Mouse (Mus musculus) G1E (cell line): ENCODE results near the gene Dhx8.

Source experiments
- CTCF ChIP-seq: IDR thresholded peaks from 2 replicates; pipeline ENCODE4 v1.5.1; 2012; ENCODE audit warnings: low read depth, low read length, inconsistent platforms, mixed read lengths
- GATA1 ChIP-seq: IDR thresholded peaks from 2 replicates; pipeline ENCODE4 v1.6.1; 2012; ENCODE audit warnings: borderline replicate concordance, low read length, inconsistent platforms, mixed read lengths
- TAL1 ChIP-seq: conservative IDR thresholded peaks from 2 replicates; pipeline ENCODE4 v1.6.1; 2012; ENCODE audit warnings: low read depth, low read length, inconsistent platforms, mixed read lengths

DNA sequence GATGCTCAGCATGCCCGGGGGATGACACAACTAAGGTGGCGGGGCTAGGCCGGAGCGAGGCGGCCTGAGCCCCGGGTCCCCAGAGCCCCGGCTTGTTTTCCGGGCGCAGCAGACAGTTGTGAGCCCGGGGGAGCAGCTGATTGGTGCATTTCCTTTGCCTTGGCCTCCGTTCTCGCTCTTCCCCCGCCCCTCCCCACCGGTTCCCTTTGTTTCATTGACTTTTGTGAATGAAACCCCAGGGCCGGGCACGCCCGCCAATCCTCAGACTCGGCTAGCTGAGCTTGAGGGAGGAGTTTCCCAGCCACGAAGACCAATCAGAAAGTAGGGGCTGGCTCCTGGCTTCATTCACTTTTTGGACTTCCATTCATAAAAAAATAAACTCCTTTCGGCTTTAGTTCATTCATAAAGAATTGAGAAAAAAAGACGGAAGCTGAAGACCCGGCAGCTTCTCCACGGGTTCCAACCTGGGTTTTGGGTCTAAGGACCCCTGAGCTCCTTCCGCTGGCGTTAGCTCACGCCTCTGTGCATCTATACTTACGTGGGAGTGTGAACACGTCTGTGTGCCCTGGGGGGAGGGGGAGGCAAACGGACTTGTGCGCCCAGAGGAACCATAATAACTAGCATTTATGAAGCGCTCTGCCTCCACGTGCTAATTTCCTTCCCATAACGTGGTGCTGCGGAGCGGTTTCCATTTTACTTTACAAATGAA lies 52.6 kb downstream of the Dhx8 start, which contains the start of gene Etv4:
- TF ChIP-seq CTCF (no peak), GATA1 (no peak), TAL1 (no peak)
